Mouse (Mus musculus) bone marrow, adult 2 months (tissue): ENCODE data around the gene A430078G23Rik. TPM values are rescaled to one million over a fixed set of nuclear protein-coding genes. Genes with fewer than 3 reads are reported as not detected.

Experiments used
- H3K27ac ChIP-seq: fragments of 200-500 bp; 2 replicates; pipeline ENCODE4 v1.5.1; 2012; ENCODE audit warnings: low read depth, mild to moderate bottlenecking, control low read depth, inconsistent platforms, low read length; ENCODE audit not compliant: control insufficient read depth, poor library complexity, insufficient read depth
- H3K4me1 ChIP-seq: fragments of 200-500 bp; 2 replicates; pipeline ENCODE4 v1.6.1; 2011; ENCODE audit warnings: low read length; ENCODE audit not compliant: control insufficient read depth, insufficient read depth
- H3K4me3 ChIP-seq: fragments of 200-500 bp; replicated peaks from 2 replicates; pipeline ENCODE3; 2011; ENCODE audit warnings: mild to moderate bottlenecking, low read depth, low read length, control low read depth; ENCODE audit not compliant: control insufficient read depth
- CTCF ChIP-seq: fragments of 200-500 bp; IDR thresholded peaks from 2 replicates; pipeline ENCODE4 v1.5.1; 2011; ENCODE audit warnings: low read length, control low read depth; ENCODE audit not compliant: control insufficient read depth, insufficient read depth
- POLR2A ChIP-seq: fragments of 200-500 bp; IDR thresholded peaks from 2 replicates; pipeline ENCODE4 v1.6.1; 2011; ENCODE audit warnings: low read depth, mild to moderate bottlenecking, control low read depth, low read length, borderline replicate concordance; ENCODE audit not compliant: control insufficient read depth
- whole genome bisulfite sequencing: fragments of 180-500 bp; shearing (Covaris S2); methylation state at CpG from one replicate; pipeline ENCODE4 v1.1.7; 2018; 5-methylcytosine and 5-hydroxymethylcytosine counted together
- polyA plus RNA-seq: library from polyadenylated mRNA; stranded (reverse); fragments of >200 nt; gene quantifications from 2 replicates; pipeline ENCODE4 v1.2.4, GENCODE M21; 2011; ENCODE audit warnings: low replicate concordance; ENCODE audit not compliant: missing spikeins, insufficient read depth, insufficient read length

The A430078G23Rik gene
- polyA plus RNA-seq, 1 experiment, result 30.1 TPM

DNA sequence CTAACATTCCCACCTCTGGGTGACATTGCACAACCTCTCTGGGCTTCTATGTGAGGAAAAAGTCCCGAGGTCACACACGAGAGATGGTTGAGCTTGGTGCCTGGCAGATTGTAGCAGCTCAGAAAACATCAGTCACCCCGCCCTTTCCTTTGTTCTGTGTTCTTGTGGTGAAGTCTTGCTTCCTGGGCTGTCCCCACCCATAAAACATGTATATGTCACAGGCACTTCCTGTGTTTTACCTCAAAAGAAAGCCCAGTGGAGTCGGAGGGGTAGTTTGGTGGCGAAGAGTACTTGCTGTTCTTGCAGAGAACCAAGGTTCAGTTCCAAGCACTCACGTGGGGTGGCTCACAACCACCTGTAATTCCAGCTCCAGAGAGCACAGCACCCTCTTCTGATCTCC, 2.4 kb downstream of the A430078G23Rik start:
- TF ChIP-seq CTCF (peak; percentile 41; the same call in 1 of the 2 replicates), POLR2A (no peak)
- Histone ChIP-seq H3K4me3 (peak overlapping the region; percentile 89), H3K4me1 (peaks cover 2% of the 10 kb centered on the region; the same call in 1 of the 2 replicates), H3K27ac (peak overlapping the region; percentile 81)
- 4% methylated on average over 6 of the region's 6 CpGs for WGBS

DNA sequence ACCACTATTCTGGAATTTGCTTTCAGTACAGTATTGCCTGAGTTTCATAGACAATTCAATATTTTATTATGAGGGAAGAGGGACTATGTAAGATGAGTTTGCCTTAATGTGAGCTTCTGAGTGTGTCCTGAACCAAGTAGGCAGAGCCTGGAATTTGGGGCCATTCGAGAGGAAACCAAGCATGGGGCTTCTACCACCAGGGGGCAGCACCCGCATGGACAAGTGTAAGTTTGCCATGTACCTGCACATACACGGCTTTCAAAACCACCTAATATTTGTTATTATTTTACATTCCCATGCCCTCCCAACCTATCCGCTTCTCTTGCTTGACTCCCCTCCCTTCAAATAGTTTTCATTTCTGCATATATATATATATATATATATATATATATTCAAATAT, 4.8 kb downstream of the A430078G23Rik start:
- Histone ChIP-seq H3K27ac (no peak overlapping the region), H3K4me1 (no peaks in the 10 kb centered on the region; the same call in 1 of the 2 replicates), H3K4me3 (no peak overlapping the region)
- peak; percentile 84 for TF ChIP-seq CTCF
- no peak for TF ChIP-seq POLR2A
- WGBS, result 22% methylated on average over 4 of the region's 4 CpGs

DNA sequence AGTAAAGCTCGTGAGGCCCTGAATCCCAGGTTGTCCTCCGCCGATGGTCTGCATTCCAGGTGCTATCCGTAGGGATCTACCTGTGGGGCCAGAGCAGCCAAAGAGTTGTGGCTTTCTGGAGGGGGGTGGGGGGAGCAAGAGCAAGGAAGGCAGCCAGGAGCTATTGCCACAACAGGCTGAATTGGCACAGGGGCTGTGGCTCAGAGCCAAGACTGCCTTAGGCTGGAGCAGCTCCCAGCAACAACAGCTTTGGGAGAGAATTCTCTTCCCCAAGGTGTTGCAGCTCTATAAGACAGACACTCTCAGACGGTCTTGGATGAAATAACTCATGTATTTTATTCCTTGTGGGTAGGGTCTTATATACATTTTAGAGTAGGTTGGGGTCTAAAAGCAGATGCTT, 13.9 kb downstream of the A430078G23Rik start:
- Histone ChIP-seq H3K4me3 (no peak overlapping the region), H3K27ac (no peak overlapping the region), H3K4me1 (no peaks in the 10 kb centered on the region; the same call in 1 of the 2 replicates)
- 88% methylated on average over 5 of the region's 5 CpGs for WGBS
- TF ChIP-seq POLR2A (no peak), CTCF (no peak)

DNA sequence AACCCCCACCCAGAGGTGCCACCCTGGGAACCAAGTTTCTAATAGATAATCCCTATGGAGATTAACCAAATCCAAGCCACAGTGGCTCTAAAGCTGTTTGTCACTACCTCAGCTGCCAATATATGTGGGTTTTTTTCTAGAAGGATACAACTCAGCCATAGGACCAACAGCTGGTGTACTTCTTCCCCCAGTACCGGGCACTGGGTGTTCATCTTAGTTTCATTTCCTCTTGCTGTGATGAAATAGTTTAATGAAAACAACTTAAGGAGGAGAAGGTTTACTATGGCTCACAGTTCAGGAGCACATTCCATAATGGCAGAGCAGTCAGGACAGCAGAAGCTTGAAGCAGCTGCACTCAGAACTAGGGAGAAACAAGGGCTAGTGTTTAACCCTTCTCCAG, 14.9 kb downstream of the A430078G23Rik start:
- WGBS, result 19% methylated on average over 1 of the region's 1 CpGs
- no peak overlapping the region for H3K27ac ChIP-seq
- TF ChIP-seq CTCF, result no peak
- TF ChIP-seq POLR2A, result no peak
- no peaks in the 10 kb centered on the region; the same call in 1 of the 2 replicates for H3K4me1 ChIP-seq
- H3K4me3 ChIP-seq, result no peak overlapping the region

DNA sequence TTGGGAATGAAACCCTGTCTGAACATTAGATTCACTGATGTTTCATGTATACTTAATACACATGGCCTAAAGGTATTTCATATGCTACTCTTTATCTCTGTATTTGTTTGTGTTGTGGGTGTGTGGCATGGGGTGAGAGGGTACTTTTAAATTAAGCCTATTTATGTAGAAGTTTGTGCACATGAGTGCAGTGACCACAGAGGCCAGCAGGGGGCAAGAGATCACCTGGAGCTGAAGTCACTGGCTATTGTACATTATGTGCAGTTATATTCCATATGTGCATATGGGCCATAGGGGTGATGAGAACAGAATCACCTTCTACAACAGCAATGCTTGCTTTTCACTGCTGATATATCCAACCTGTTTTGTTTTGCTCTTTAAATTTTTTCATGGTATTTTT, 22.5 kb downstream of the A430078G23Rik start:
- no peaks in the 10 kb centered on the region for H3K4me1 ChIP-seq
- TF ChIP-seq CTCF (peak; percentile 22; the same call in 1 of the 2 replicates), POLR2A (no peak)
- no peak overlapping the region for H3K4me3 ChIP-seq
- no peak overlapping the region for H3K27ac ChIP-seq

DNA sequence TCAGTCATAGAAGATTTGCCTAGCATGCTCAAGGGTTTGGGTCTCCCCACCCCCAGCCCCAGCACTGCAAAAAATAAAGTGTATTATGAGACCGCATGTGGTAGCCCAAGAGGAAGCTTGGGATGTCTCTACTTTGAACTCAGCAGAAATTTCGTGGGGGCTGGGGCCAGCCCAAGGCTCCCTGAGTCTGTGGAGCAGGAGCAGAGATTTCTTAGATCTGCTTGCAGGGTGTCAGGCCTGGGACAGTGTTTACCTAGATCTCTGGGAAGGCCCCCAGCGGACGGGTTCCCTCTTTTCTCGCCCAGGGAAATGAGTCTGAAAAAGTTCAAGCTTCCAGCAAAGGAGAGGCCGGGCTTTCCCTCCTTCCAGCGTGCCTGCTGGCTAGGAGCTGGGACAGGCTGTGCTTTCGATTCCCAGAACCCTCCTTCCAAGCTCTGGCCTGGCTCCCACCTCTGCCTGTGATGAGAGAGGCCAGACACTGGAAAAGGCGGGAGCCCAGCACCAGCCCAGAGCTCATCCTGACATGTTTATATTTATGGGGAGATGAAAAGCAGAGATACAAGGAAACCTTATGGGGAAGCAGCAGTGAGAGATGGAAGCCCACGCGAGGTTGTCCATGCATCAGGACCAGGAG, 23.5 kb downstream of the A430078G23Rik start:
- Histone ChIP-seq H3K27ac (no peak overlapping the region), H3K4me3 (no peak overlapping the region), H3K4me1 (no peaks in the 10 kb centered on the region)
- no peak for TF ChIP-seq POLR2A
- no peak for TF ChIP-seq CTCF
- 72% methylated on average over 11 of the region's 11 CpGs for WGBS

DNA sequence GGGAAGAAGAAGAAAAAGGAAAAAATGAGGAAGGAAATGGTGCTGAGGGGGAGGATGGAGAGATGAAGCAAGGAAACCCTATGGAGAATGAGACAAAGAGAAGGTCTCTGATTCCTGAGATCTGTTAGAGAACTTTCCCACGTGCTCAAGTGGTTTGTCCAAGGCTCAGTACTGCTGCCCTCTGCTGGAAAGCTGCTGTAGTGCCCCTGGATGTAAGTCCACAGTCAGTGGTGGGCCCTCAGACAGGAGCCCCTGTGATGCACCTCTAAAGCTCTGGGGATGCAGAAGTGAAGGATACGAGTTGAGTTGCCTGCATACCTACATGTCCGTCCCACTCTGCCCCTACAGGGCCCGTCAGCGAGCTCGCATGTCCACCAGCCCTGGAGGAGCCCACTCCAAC, 34.1 kb downstream of the A430078G23Rik start:
- Histone ChIP-seq H3K4me3 (no peak overlapping the region), H3K27ac (no peak overlapping the region), H3K4me1 (no peaks in the 10 kb centered on the region)
- TF ChIP-seq CTCF, result peak; percentile 83
- TF ChIP-seq POLR2A, result no peak
- 58% methylated on average over 6 of the region's 6 CpGs for WGBS

DNA sequence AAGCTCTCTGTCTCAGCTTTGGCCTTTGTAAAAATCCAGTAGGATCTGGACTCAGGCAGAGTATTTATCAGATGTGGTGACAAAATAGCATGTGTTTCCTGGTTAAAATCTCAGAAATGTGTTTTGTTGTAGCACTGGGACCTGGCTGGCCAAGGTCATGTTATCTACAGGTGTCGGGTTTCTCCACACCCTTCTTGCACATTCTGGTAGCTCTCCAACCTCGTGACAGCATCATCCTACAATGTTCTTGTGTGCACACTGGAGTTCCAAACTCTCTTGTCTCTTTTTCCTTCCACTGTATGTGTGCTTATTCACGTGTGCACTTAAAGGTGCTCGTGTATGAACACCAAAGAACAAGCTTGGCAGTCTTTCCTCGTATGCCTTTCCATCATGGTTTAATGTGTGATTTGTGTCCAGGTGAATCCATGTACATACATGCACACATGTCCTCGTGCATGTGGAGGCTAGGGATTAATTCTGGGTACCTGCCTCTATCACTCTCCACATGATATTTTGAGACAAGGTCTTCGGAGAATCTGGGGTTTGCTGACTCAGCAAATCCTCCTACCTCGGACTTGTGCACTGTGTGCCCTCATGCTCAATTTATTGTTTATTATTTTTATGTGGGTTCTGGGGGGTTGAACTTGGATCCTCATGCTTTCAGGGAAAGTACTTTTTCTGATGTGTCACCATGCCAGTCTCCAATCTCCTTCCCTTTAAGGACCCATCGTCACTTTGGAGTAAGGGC, 35.5 kb downstream of the A430078G23Rik start:
- Histone ChIP-seq H3K27ac (no peak overlapping the region), H3K4me3 (no peak overlapping the region), H3K4me1 (no peaks in the 10 kb centered on the region)
- TF ChIP-seq CTCF (no peak), POLR2A (no peak)
- 83% methylated on average over 9 of the region's 9 CpGs for WGBS

DNA sequence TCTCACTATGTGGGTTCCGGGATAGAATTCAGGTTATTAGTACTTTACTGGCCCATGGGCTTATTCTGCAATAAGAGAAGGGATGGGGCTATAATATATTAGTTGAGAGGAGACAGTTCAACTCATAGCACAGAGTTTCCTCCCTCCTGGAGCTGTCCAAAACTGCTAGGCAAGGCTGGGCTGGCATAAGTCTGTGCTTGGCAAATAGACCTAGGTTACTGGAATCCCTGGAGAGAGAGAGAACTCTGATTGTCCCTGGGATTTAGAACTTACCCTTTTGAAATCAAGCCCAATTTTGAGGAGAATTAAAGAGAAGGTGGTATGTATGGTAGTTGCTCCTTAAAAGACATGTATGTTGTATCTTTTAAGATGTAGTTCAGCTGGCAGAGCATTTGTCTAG, 36.3 kb downstream of the A430078G23Rik start:
- H3K4me3 ChIP-seq, result no peak overlapping the region
- no peaks in the 10 kb centered on the region for H3K4me1 ChIP-seq
- TF ChIP-seq CTCF (no peak), POLR2A (no peak)
- 83% methylated on average over 1 of the region's 1 CpGs for WGBS
- no peak overlapping the region for H3K27ac ChIP-seq
